Mouse (Mus musculus): ENCODE data around the gene Lce1a2.

GRCm38 (mm10) chr3:92678947-92679346 lies 8.8 kb upstream of the Lce1a2 start, which contains the start of gene Lce1c:
- TF ChIP-seq CTCF (IDR thresholded peaks at IDR 0.05; ENCODE audit: low read depth, low read length): no peak
- TF ChIP-seq POLR2AphosphoS5 (IDR thresholded peaks at IDR 0.05; ENCODE audit: insufficient replicate concordance, low read depth, low read length): no peak
- no peak for TF ChIP-seq GATA1 (IDR thresholded peaks at IDR 0.05; ENCODE audit: borderline replicate concordance, low read length)
- no peak for TF ChIP-seq TAL1 (conservative IDR thresholded peaks at IDR 0.05; ENCODE audit: low read depth, low read length)
- no peak for TF ChIP-seq GATA2 (IDR thresholded peaks at IDR 0.05; ENCODE audit: borderline replicate concordance, low read depth, low read length)
